Mouse (Mus musculus): ENCODE measurements around the gene Flvcr2. TPM values are rescaled to one million over a fixed set of nuclear protein-coding genes. Genes with fewer than 3 reads are reported as not detected.

Gene Flvcr2
- polyA plus RNA-seq, 1 experiment from 2014 or later, result 7.0 TPM

- TF ChIP-seq CTCF (IDR thresholded peaks at IDR 0.05; ENCODE audit: low read depth), result peak; percentile 7; the same call in 1 of the 2 replicates
- H3K4me2 ChIP-seq (ENCODE audit: low read length), result peak within 1 kb of the TSS; percentile 83
- peak within 1 kb of the TSS; percentile 75 for H3K4me3 ChIP-seq (replicated peaks; ENCODE audit: low read depth, low read length)
- under 1% methylated on average over 65 of the region's 67 CpGs for WGBS
- H3K9me3 ChIP-seq (replicated peaks; ENCODE audit: low read length), result no peaks in the 10 kb centered on the region
- peak within 1 kb of the TSS; percentile 95 for H3K27ac ChIP-seq
- no peaks in the 10 kb centered on the region for H3K27me3 ChIP-seq (ENCODE audit: insufficient read depth, low read length)
- H3K36me3 ChIP-seq (ENCODE audit: insufficient read depth, low read length), result 0 out of 2 replicates have a peak, but pooled peaks cover 13% of the 10 kb centered on the region
- ATAC-seq (replicated peaks; ENCODE audit: low FRiP score, low read depth) (peak; percentile 99), DNase-seq (ENCODE audit: low spot score) (peak; percentile 97)
- peaks cover 8% of the 10 kb centered on the region for H3K4me1 ChIP-seq (replicated peaks; ENCODE audit: insufficient read depth, low read length)
- peak within 1 kb of the TSS; percentile 81 for H3K9ac ChIP-seq (ENCODE audit: low read depth, low read length)
Observed at GRCm38 (mm10) chr12:85824438-85825264, 78.3 kb downstream of the Flvcr2 start, which contains the start of the genes Erg28 and Ttll5. Erg28 (minus strand) TSS chr12:85824550. Ttll5 (plus strand) TSS chr12:85824659.

- Histone ChIP-seq H3K27me3 (ENCODE audit: insufficient read depth, low read length) (no peaks in the 10 kb centered on the region), H3K9me3 (replicated peaks; ENCODE audit: low read length) (no peaks in the 10 kb centered on the region), H3K4me3 (replicated peaks; ENCODE audit: low read depth, low read length) (peak overlapping the region; percentile 75), H3K9ac (ENCODE audit: low read depth, low read length) (peak overlapping the region; percentile 81), H3K36me3 (ENCODE audit: insufficient read depth, low read length) (0 out of 2 replicates have a peak, but pooled peaks cover 9% of the 10 kb centered on the region), H3K4me1 (replicated peaks; ENCODE audit: insufficient read depth, low read length) (peaks cover 8% of the 10 kb centered on the region), H3K27ac (peak overlapping the region; percentile 95), H3K4me2 (ENCODE audit: low read length) (peak overlapping the region; percentile 83)
- DNase-seq (ENCODE audit: low spot score) (no peak), ATAC-seq (replicated peaks; ENCODE audit: low FRiP score, low read depth) (no peak)
- WGBS, result 9% methylated on average over 8 of the region's 8 CpGs
- TF ChIP-seq CTCF (IDR thresholded peaks at IDR 0.05; ENCODE audit: low read depth), result no peak
Observed at GRCm38 (mm10) chr12:85825361-85825760, 79.0 kb downstream of the Flvcr2 start.

- 77% methylated on average over 2 of the region's 2 CpGs for WGBS
- DNase-seq (ENCODE audit: low spot score) (no peak), ATAC-seq (replicated peaks; ENCODE audit: low FRiP score, low read depth) (no peak)
- Histone ChIP-seq H3K9ac (ENCODE audit: low read depth, low read length) (no peak overlapping the region), H3K9me3 (replicated peaks; ENCODE audit: low read length) (no peaks in the 10 kb centered on the region), H3K27ac (no peak overlapping the region), H3K27me3 (ENCODE audit: insufficient read depth, low read length) (no peaks in the 10 kb centered on the region), H3K4me2 (ENCODE audit: low read length) (peak overlapping the region; percentile 83), H3K4me3 (replicated peaks; ENCODE audit: low read depth, low read length) (no peak overlapping the region), H3K36me3 (ENCODE audit: insufficient read depth, low read length) (0 out of 2 replicates have a peak, but pooled peaks cover 9% of the 10 kb centered on the region), H3K4me1 (replicated peaks; ENCODE audit: insufficient read depth, low read length) (peaks cover 8% of the 10 kb centered on the region)
- no peak for TF ChIP-seq CTCF (IDR thresholded peaks at IDR 0.05; ENCODE audit: low read depth)
Observed at GRCm38 (mm10) chr12:85825822-85826221, 79.5 kb downstream of the Flvcr2 start.

- Histone ChIP-seq H3K9me3 (replicated peaks; ENCODE audit: low read length) (no peaks in the 10 kb centered on the region), H3K4me3 (replicated peaks; ENCODE audit: low read depth, low read length) (no peak overlapping the region), H3K27ac (no peak overlapping the region), H3K9ac (ENCODE audit: low read depth, low read length) (no peak overlapping the region), H3K27me3 (ENCODE audit: insufficient read depth, low read length) (no peaks in the 10 kb centered on the region), H3K4me2 (ENCODE audit: low read length) (no peak overlapping the region), H3K36me3 (ENCODE audit: insufficient read depth, low read length) (0 out of 2 replicates have a peak, but pooled peaks cover 4% of the 10 kb centered on the region), H3K4me1 (replicated peaks; ENCODE audit: insufficient read depth, low read length) (peaks cover under 1% of the 10 kb centered on the region; the same call in 1 of the 2 replicates)
- no peak for TF ChIP-seq CTCF (IDR thresholded peaks at IDR 0.05; ENCODE audit: low read depth)
- 95% methylated on average over 3 of the region's 3 CpGs for WGBS
- DNase-seq (ENCODE audit: low spot score) (no peak), ATAC-seq (replicated peaks; ENCODE audit: low FRiP score, low read depth) (no peak)
Observed at GRCm38 (mm10) chr12:85828856-85829255, 82.5 kb downstream of the Flvcr2 start.

- no peak for DNase-seq (ENCODE audit: low spot score)
Observed at GRCm38 (mm10) chr12:85829866-85830265, 83.5 kb downstream of the Flvcr2 start.

GRCm38 (mm10) chr12:85830691-85831090, 84.4 kb downstream of the Flvcr2 start:
- Histone ChIP-seq H3K27me3 (ENCODE audit: insufficient read depth, low read length) (no peaks in the 10 kb centered on the region), H3K4me2 (ENCODE audit: low read length) (no peak overlapping the region), H3K27ac (no peak overlapping the region), H3K9me3 (replicated peaks; ENCODE audit: low read length) (no peaks in the 10 kb centered on the region), H3K9ac (ENCODE audit: low read depth, low read length) (no peak overlapping the region), H3K4me3 (replicated peaks; ENCODE audit: low read depth, low read length) (no peak overlapping the region), H3K36me3 (ENCODE audit: insufficient read depth, low read length) (peaks cover 10% of the 10 kb centered on the region; the same call in 1 of the 2 replicates), H3K4me1 (replicated peaks; ENCODE audit: insufficient read depth, low read length) (no peaks in the 10 kb centered on the region)
- DNase-seq (ENCODE audit: low spot score) (no peak), ATAC-seq (replicated peaks; ENCODE audit: low FRiP score, low read depth) (no peak)
- WGBS, result 88% methylated on average over 3 of the region's 3 CpGs
- TF ChIP-seq CTCF (IDR thresholded peaks at IDR 0.05; ENCODE audit: low read depth), result no peak

More at GRCm38 (mm10) chr12:85829866-85830265, 83.5 kb downstream of the Flvcr2 start:
- no peak for ATAC-seq (replicated peaks; ENCODE audit: low FRiP score, low read depth)
- H3K27ac ChIP-seq, result no peak overlapping the region
- TF ChIP-seq CTCF (IDR thresholded peaks at IDR 0.05; ENCODE audit: low read depth), result no peak
- H3K9ac ChIP-seq (ENCODE audit: low read depth, low read length), result no peak overlapping the region
- WGBS, result 92% methylated on average over 3 of the region's 3 CpGs
- H3K4me1 ChIP-seq (replicated peaks; ENCODE audit: insufficient read depth, low read length), result no peaks in the 10 kb centered on the region
- H3K4me3 ChIP-seq (replicated peaks; ENCODE audit: low read depth, low read length), result no peak overlapping the region
- peaks cover 9% of the 10 kb centered on the region; the same call in 1 of the 2 replicates for H3K36me3 ChIP-seq (ENCODE audit: insufficient read depth, low read length)
- H3K27me3 ChIP-seq (ENCODE audit: insufficient read depth, low read length), result no peaks in the 10 kb centered on the region
- H3K4me2 ChIP-seq (ENCODE audit: low read length), result no peak overlapping the region
- no peaks in the 10 kb centered on the region for H3K9me3 ChIP-seq (replicated peaks; ENCODE audit: low read length)
